Mouse (Mus musculus) neural tube, embryonic 10.5 days (tissue): ENCODE results near the gene Rpl39l.
"Not testable (repeated sequence)": the region's sequence is repeated elsewhere in the genome, so short reads cannot be mapped to it uniquely, and the experiment has no call there.

Source experiments
- DNase-seq: peaks from one replicate; pipeline ENCODE4 v3.0.0-alpha.2; 2017; ENCODE audit warnings: low spot score; ENCODE audit errors: extremely low spot score

Rpl39l gene

DNA sequence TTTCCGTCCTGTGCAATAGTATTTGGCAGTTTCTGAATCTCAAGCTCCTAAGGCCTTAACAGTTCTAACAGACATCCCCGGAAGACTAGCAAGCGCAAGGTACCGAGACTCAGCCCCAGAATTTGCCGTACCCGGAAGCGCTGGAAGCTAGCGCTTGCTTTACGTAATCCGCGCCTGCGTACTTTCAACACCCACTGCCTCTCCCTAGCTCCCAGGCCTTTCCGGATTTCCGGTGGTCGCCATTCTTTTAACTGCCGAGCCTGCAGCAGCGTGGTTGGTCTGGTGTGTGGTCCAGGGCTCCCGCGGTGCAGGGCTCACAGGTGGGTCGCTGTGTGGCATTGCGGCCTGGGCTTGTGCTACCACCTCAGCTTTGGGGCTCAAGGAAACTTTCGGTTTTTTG is at the start of gene Rpl39l:
Rpl39l (plus strand) TSS at position 222 of the 400 bp plus-strand sequence.
- DNase-seq: no peak

DNA sequence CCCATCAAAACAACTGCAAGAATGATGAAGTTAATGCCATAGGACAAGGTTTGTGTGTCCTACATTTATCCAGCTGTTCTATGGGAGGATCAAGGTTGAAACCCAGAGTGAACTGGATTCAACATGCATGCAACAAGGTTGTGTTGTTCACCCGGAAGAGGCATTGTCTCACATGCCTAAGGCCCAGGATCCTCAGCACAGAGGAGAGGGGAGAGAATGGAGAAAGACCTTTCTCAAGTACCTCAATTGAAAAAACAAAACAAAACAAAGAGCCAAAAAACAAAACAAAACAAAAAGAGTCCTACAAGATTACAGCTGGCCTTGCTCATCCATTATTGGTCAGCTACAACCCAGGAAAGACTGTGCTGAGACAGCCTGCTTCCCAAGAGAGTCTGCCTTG is 42.4 kb upstream of the Rpl39l start:
- no peak for DNase-seq

DNA sequence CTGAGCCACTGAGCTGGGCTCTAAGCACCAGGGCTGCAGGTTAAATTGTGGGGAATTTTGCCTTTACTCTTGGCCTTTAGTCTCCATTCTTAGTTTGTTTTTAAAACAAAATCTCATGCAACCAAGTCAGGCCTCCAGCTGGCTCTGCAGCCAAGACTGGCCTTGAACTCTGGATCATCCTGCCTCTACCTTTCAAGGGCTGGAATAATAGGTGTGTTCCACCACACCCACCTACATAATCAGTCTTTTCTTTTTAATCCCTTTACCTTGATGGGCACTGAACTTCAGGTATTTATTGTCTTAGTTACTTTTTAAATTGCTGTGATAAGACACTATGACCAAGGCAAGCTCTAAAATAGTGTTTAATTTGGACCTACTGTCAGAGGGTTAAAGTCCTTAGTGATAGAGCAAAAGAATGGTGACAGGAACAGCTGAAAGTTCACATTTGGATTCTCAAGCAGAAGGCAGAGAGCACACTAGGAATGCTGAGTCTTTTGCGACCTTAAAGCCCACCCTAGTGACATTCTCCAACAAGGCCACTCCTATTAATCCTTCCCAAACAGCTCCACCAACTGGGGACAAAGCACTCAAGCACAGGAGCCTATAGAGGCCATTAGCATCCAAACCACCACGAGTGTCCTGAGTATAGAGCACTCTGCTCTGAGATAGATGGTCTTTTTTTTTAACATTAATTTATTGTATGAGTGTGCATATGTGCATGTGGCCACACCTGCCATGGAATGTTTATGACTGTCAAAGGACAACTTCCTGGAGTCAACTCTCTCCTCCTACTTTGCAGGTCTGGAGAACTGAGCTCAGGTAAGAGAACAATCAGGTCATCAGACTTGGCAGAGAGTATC is 40.7 kb upstream of the Rpl39l start:
- DNase-seq: no peak

DNA sequence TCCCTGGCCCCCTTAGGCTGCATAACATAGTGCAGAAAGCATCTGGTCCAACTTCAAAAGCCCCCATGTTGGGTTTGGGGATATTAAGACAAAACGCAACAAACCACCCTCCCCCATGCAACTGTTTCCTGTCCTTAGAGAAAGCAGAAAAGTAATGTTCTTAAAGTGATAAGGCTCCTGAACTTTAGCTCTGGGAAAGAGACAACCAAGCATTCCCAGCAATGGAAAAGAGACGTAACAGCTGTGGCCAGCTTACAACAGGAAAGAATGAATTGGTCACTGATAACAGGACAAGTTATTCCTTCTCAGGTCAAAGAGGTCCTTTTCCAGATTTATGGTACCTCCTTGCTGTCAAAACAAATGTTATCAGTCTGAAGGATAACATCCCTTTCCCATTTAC is 26.9 kb upstream of the Rpl39l start:
- no peak for DNase-seq

DNA sequence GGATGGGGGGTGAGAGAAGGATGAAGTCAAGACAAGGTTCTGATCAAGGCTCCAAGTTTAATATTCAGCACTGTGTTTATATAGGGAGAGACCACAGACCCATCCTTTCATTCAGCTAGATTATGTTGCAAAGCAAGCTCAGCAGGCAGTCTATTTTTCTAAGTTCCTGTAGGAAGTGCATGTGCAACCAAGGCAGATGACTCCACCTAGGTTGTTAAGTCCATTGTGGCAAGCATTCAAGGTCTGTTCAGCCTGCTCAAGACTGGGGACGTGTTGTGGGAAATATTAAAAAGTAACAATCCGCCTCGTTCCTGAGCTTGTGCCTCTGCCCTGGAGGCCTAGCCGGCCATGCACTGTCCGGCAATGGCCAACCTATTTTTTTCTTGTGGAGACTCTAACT is 22.6 kb upstream of the Rpl39l start:
- no peak for DNase-seq

DNA sequence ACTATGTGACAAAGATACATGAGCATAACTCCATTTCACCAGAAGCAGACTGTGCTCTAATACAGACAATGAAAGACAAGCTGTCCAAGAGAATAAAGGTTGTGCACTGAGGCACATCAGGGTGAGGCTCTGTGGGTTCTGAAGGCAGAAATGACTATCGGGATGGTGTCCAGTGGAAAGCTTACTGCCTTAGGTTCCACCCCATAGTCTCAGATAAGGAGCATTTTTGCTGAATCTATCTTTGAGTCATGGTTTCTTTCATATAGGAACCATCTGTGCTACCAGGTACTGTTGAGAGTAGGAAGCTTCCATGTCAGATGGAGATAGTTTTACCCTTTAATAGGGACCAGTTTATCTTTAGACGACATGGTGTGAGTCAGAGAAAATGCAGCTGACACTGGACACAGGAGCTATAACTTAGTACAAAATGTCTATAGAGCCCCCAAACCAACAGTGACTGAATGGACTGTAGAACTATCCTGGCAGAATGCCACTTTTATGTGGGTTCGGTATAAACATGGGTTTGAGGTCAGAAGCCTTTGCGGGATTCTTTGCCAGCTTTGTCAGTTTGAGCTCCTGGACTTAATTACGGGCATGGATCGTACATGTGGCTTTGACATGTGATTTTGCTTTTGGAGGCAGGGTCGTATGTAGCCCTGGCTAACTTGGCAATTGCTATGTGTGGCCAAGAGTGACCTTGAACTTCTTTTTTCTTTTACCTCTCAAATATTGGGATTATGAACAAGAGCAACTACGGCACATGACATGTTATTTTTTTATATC is 712 bp upstream of the Rpl39l start:
- DNase-seq: no peak

DNA sequence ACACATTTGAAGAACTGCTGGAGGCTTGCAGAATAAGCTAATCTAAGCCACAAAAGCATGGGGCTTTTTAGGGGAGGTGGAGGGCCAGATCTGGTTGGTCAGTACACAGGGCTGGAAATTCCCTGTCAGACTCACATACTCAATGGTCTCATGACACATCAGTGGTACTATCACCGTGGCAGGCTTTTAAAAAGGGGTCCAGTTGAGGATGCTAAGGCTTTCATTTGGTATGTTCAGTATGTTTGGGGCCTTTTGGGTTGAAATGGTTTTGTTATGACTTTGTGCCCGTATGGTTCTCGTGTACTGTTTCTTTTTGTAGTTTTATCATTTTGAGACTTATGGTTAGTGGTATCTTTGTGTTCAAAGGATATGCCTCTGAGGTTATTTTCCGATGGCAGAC is 1.2 kb downstream of the Rpl39l start:
- DNase-seq: no peak

DNA sequence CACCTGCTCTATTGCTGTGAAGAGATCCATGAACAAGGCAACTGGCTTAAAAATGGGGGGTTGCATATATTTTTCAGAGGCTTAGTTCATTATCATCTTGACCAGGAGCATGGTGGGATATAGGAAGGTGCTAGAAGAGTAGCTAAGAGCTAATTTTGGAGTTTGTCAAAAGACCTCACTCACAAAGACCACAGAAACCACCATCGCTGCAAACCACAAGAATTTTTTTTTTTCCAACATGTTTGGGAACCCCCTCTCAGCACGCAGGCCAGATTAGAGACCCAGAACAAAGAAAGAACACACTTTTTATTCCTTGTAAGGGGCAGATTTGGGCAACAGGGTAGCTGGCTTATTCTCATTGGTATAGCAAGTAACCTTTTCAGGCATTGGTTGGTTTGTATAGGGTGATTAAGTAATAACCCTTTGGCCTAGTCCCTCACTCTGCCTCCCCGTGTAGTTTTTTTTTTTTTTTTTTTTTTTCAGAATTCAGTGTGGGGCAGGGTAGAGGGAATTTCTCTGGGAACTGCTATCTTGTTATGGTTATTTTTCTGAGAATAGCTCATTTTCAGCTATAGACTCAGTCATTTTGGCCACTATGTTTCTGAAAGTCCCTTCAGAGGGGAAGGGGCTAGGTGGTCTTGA is 2.3 kb downstream of the Rpl39l start:
- no peak for DNase-seq

DNA sequence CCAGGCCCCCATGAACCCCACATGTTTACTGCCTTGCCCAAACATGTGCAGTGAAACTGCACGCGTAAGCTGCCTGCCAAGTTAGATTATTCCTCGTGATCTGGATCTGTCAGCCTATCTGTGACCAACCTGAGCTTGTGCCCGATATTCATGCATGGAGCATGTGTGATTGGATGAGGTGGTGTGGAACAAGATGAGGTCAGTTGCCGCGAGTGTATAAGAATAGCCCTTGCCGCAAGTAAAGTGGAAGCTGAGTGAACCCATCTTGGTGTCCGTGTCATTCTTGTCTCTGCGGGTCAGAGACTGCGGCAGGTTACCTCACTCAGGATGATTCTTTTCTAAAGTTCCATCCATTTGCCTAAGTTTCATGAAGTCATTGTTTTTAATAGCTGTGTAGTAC is 17.4 kb downstream of the Rpl39l start:
- DNase-seq: not testable (repeated sequence)

DNA sequence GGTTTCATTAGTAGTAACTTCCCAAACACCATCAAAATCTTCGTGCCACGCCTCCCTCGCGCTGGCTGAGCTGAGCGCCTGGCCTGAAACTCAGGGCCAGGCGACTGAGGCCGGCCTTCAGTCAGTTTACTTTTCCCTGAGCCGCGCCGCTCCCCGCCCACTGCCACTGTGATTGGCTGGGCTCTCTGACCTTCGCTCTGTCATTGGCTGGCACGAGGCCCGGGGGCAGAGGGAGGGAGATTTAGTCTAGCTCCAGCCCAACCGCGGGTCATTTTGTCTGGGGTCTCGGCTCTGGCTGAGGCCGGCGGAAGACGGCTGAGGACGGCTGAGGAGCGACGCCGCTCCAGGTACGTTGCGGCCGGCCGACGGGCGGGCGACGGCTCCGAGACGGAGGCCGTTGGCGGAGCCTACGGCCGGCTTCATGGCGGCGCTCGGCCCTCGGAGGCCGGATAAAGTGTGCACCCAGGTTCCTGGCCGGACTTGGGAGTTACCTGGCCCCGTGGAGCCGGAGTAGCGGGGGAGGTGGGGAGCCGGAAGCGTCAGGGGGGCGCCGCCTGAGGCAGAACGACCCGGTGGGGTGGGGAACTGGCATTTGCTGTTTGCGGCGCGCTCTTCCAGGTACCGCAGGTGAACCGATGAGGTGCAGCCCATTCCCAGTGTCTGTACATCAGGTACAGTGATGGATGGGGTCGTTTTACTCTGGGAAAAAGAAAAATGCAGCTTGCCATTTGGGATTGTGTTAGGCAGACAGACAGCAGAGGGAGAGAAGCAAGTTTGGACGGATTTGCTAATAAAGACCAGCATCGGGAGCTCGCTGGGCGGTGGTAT is 22.9 kb downstream of the Rpl39l start, which contains the start of gene Atf7ip2:
Atf7ip2 (plus strand) TSS at position 34 of the 828 bp plus-strand sequence.
- DNase-seq: peak; percentile 88

DNA sequence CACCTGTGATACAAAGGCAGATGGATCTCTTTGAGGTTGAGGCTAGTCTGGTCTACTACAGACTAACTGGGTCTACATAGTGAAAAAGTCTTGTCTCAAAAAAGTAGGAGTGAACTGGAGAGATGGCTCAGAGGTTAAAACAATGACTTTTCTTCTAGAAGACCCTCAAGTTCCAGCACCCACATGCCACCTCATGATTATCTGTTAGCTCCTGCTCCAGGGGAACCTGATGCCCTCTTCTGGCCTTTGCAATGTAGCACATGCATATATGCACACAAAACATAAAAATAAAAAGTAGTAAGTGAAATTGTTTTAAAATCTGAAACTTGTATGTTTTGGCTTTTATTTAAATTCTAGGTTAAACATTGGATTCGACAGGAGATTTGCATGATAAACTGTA is 38.8 kb downstream of the Rpl39l start:
- DNase-seq: no peak

DNA sequence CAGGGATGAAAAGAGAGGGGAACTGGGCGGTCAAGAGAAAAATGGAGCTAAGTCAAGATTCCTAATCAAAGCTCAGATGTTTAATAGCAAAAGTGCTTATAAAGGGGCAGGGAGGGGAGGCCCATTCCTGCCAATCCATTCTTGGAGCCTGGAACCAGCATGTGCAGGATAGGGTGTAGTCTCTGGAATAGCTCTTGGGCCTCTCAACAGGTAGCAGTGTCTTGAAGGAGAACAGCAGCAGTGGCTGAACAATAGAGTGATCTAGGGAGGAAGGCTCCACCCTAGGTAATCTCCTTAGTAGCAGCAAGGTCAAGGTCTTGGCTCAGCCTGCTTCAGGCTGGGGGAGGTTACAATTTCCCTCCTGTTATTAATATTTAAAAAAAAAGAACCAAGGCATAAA is 46.3 kb downstream of the Rpl39l start:
- DNase-seq: not testable (repeated sequence)

DNA sequence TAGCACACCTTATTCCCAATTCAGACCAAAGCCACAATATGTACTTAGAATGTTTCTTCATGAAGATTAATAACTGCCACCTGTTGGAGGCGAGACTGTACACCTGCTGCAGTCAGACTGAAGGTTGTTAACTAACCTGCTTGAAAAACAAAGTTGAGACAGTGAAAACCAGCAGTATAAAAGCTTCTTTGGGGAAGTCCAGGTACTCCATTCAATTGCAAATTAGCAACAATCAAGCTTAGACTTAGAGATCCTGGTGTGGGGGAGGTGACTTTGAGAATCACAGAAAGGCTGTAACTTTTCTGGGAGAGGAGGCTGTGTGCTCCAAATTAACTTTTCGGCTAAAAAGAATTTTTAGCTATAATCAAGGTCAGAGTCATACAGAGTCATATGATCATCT is 47.0 kb downstream of the Rpl39l start:
- not testable (repeated sequence) for DNase-seq
